Mouse (Mus musculus) CH12.LX (cell line): ENCODE data around the gene Sfmbt1. TPM values are rescaled to one million over a fixed set of nuclear protein-coding genes. Genes with fewer than 3 reads are reported as not detected.
A peak's percentile ranks its signal among the peaks of the same experiment; 100 is the strongest.

Source experiments
- DNase-seq: peaks from one replicate; pipeline ENCODE4 v3.0.0-alpha.2; 2013; ENCODE audit errors: extremely low read depth
- H3K27ac ChIP-seq: 2 replicates; pipeline ENCODE4 v1.5.1; 2012; ENCODE audit warnings: low read depth, mild to moderate bottlenecking, control low read depth, moderate library complexity; ENCODE audit not compliant: insufficient read depth
- H3K27me3 ChIP-seq: replicated peaks from 2 replicates; pipeline ENCODE3; 2012; ENCODE audit warnings: inconsistent platforms
- H3K36me3 ChIP-seq, 2 experiments: replicated peaks in 1 of 2; 2 replicates each; pipeline versions ENCODE3 to v1.6.1; 2012; ENCODE audit warnings: inconsistent platforms in 1 of 2, low read length in 1 of 2, mild to moderate bottlenecking in 1 of 2, mixed read lengths in 1 of 2, moderate library complexity in 1 of 2; ENCODE audit not compliant: control insufficient read depth in 1 of 2, insufficient read depth in 1 of 2
- H3K4me1 ChIP-seq, 2 experiments: 2 replicates each; pipeline ENCODE4 v1.6.1; 2012; ENCODE audit warnings: inconsistent platforms in 1 of 2, moderate library complexity in 1 of 2; ENCODE audit not compliant: insufficient read depth in 2 of 2, control insufficient read depth in 1 of 2
- H3K4me2 ChIP-seq: 2 replicates; pipeline ENCODE4 v1.6.1; 2012; ENCODE audit warnings: low read depth, mild to moderate bottlenecking, control low read depth; ENCODE audit not compliant: poor library complexity, insufficient read depth, severe bottlenecking
- H3K4me3 ChIP-seq, 3 experiments: fragments of 150-350 bp in 1 of 3; sonication (generic) in 1 of 3; replicated peaks in 1 of 3; 2 replicates each; pipeline versions ENCODE3 to v1.5.1; 2011 to 2012; ENCODE audit warnings: low read depth in 2 of 3, low read length in 2 of 3, mild to moderate bottlenecking in 2 of 3, moderate library complexity in 2 of 3, control low read depth in 1 of 3, improper control_type of control experiment in 1 of 3, inconsistent platforms in 1 of 3, mixed read lengths in 1 of 3; ENCODE audit not compliant: poor library complexity in 1 of 3
- H3K79me2 ChIP-seq: replicated peaks from 2 replicates; pipeline ENCODE4 v1.6.1; 2012; ENCODE audit warnings: mild to moderate bottlenecking, moderate library complexity; ENCODE audit not compliant: control insufficient read depth, poor library complexity, insufficient read depth, severe bottlenecking; ENCODE audit errors: extremely low read depth
- H3K9ac ChIP-seq: 2 replicates; pipeline ENCODE4 v1.6.1; 2012; ENCODE audit warnings: low read depth, mild to moderate bottlenecking, control low read depth, moderate library complexity; ENCODE audit not compliant: insufficient read depth
- H3K9me3 ChIP-seq: replicated peaks from 2 replicates; pipeline ENCODE3; 2012; ENCODE audit warnings: low read length, inconsistent platforms, mixed read lengths
- BHLHE40 ChIP-seq: IDR thresholded peaks from 2 replicates; pipeline ENCODE4 v1.6.1; 2011; ENCODE audit warnings: mild to moderate bottlenecking, low read depth, low read length, improper control_type of control experiment
- CHD1 ChIP-seq: IDR thresholded peaks from 2 replicates; pipeline ENCODE4 v1.6.1; 2012; ENCODE audit warnings: low read depth, low read length, improper control_type of control experiment, inconsistent platforms
- GABPA ChIP-seq: IDR thresholded peaks from 2 replicates; pipeline ENCODE4 v1.6.1; 2012; ENCODE audit warnings: low read depth, low read length, improper control_type of control experiment, inconsistent platforms; ENCODE audit not compliant: insufficient replicate concordance
- HCFC1 ChIP-seq: IDR thresholded peaks from 2 replicates; pipeline ENCODE4 v1.6.1; 2012; ENCODE audit warnings: low read depth, mild to moderate bottlenecking, inconsistent platforms, low read length, improper control_type of control experiment
- JUN ChIP-seq: IDR thresholded peaks from 2 replicates; pipeline ENCODE4 v1.6.1; 2011; ENCODE audit warnings: low read depth, mild to moderate bottlenecking, low read length, improper control_type of control experiment, moderate library complexity; ENCODE audit not compliant: insufficient read depth
- KAT2A ChIP-seq: IDR thresholded peaks from 2 replicates; pipeline ENCODE4 v1.6.1; 2012; ENCODE audit warnings: low read length, improper control_type of control experiment, inconsistent platforms; ENCODE audit not compliant: insufficient replicate concordance
- MAFK ChIP-seq: IDR thresholded peaks from 2 replicates; pipeline ENCODE4 v1.6.1; 2011; ENCODE audit warnings: low read length, improper control_type of control experiment; ENCODE audit not compliant: insufficient replicate concordance
- MEF2A ChIP-seq: IDR thresholded peaks from 2 replicates; pipeline ENCODE4 v1.6.1; 2014; ENCODE audit warnings: low read depth, mild to moderate bottlenecking, inconsistent platforms, low read length, improper control_type of control experiment, borderline replicate concordance
- MXI1 ChIP-seq: IDR thresholded peaks from 2 replicates; pipeline ENCODE4 v1.6.1; 2011; ENCODE audit warnings: mild to moderate bottlenecking, low read depth, low read length, improper control_type of control experiment
- NRF1 ChIP-seq: IDR thresholded peaks from 2 replicates; pipeline ENCODE4 v1.6.1; 2014; ENCODE audit warnings: low read depth, mild to moderate bottlenecking, inconsistent platforms, low read length, improper control_type of control experiment, moderate library complexity
- PAX5 ChIP-seq: IDR thresholded peaks from 2 replicates; pipeline ENCODE4 v1.6.1; 2012; ENCODE audit warnings: low read length, inconsistent platforms, mixed read lengths
- TCF12 ChIP-seq: IDR thresholded peaks from 2 replicates; pipeline ENCODE4 v1.6.1; 2014; ENCODE audit warnings: low read depth, mild to moderate bottlenecking, inconsistent platforms, low read length, improper control_type of control experiment
- UBTF ChIP-seq: IDR thresholded peaks from 2 replicates; pipeline ENCODE4 v1.6.1; 2012; ENCODE audit warnings: low read depth, mild to moderate bottlenecking, inconsistent platforms, low read length, improper control_type of control experiment, moderate library complexity
- USF1 ChIP-seq: IDR thresholded peaks from 2 replicates; pipeline ENCODE4 v1.6.1; 2014; ENCODE audit warnings: low read depth, mild to moderate bottlenecking, inconsistent platforms, low read length, improper control_type of control experiment
- ZMIZ1 ChIP-seq: IDR thresholded peaks from 2 replicates; pipeline ENCODE4 v1.6.1; 2012; ENCODE audit warnings: low read depth, mild to moderate bottlenecking, inconsistent platforms, low read length, improper control_type of control experiment
- ZNF384 ChIP-seq: IDR thresholded peaks from 2 replicates; pipeline ENCODE4 v1.6.1; 2012; ENCODE audit warnings: low read depth, low read length, improper control_type of control experiment, inconsistent platforms
- dilution Hi-C: fragments of 300-500 bp; cut with MboI; formaldehyde crosslinking; loops from 2 replicates; pipeline ENCODE4 v1.14.3; 2020; ENCODE audit warnings: low sequenced_read_pairs; ENCODE audit not compliant: extremely low pct_unique_long_range_greater_than_20kb, extremely low pct_ligation_motif_present
- in situ Hi-C: fragments of 300-500 bp; cut with MboI; formaldehyde crosslinking; loops from 3 replicates; pipeline ENCODE4 v1.14.3; 2019; ENCODE audit warnings: low sequenced_read_pairs, low pct_ligation_motif_present, low pct_unique_long_range_greater_than_20kb, mixed read lengths
- polyA plus RNA-seq: library from polyadenylated mRNA; unstranded; fragments of >175 nt; gene quantifications from 2 replicates; pipeline ENCODE4 v1.2.1, GENCODE M21; 2012; ENCODE audit warnings: low read depth; ENCODE audit not compliant: insufficient read length
- total RNA-seq, 2 experiments: library from RNA; depleted of rRNA; stranded (reverse); fragments of 300-350 nt in 1 of 2; fragments of >200 nt in 1 of 2; gene quantifications; 2 replicates each; pipeline ENCODE4 v1.2.3; 2012 to 2014

Sfmbt1 gene
- total RNA-seq (2012; rRNA removed) (5.1 and 5.8 TPM in 2 replicates), total RNA-seq (2014; rRNA removed) (2.0 and 2.4 TPM in 2 replicates), polyA plus RNA-seq (5.6 and 6.0 TPM in 2 replicates)

- H3K9ac ChIP-seq: peak within 1 kb of the TSS; percentile 94
- H3K27me3 ChIP-seq: peaks cover 10% of the 10 kb centered on the region
- no peaks in the 10 kb centered on the region for H3K9me3 ChIP-seq
- dilution Hi-C loops: no loop called here
- no peaks in the 10 kb centered on the region for H3K36me3 ChIP-seq
- peaks cover 24% of the 10 kb centered on the region for H3K79me2 ChIP-seq
- H3K4me2 ChIP-seq: peak within 1 kb of the TSS; percentile 42
- H3K4me3 ChIP-seq: peak within 1 kb of the TSS; percentile 47 to 76 (median 75)
- no peak for DNase-seq
- TF ChIP-seq MEF2A (no peak), MXI1 (peak; percentile 13; the same call in 1 of the 2 replicates), CHD1 (no peak), ZNF384 (no peak), UBTF (no peak), JUN (no peak), ZMIZ1 (no peak), PAX5 (no peak), NRF1 (peak; percentile 85), BHLHE40 (peak; percentile 70), USF1 (peak; percentile 29)
- TF ChIP-seq, all 38 proteins: peak for 4
- H3K4me1 ChIP-seq: peaks cover 10 to 18% of the 10 kb centered on the region in 2 experiments; a peak in 3 of 4 replicates
- H3K27ac ChIP-seq: peak within 1 kb of the TSS; percentile 50; the same call in 1 of the 2 replicates
- in situ Hi-C loops: loop anchor here (10.0 kb wide), 1 partner anchor 120 kb away; no protein-coding TSS in a partner anchor
Measured at GRCm38 (mm10) chr14:30714799-30715617, at the start of gene Sfmbt1. Gene Sfmbt1 (plus strand): TSS chr14:30714849.

GRCm38 (mm10) chr14:30666061-30666460, 48.6 kb upstream of the Sfmbt1 start:
- no peak for TF ChIP-seq HCFC1
- no peak for TF ChIP-seq GABPA
- no peak for TF ChIP-seq ZMIZ1
- no peak for TF ChIP-seq MAFK
- TF ChIP-seq PAX5: no peak
- no peak for TF ChIP-seq KAT2A
- TF ChIP-seq ZNF384: no peak
- TF ChIP-seq CHD1: no peak
- no peak for TF ChIP-seq UBTF
- no peak for TF ChIP-seq TCF12
- H3K36me3 ChIP-seq: peaks cover 72 to 96% of the 10 kb centered on the region in 2 experiments
- in situ Hi-C loops (no loop called here), dilution Hi-C loops (no loop called here)
- H3K4me1 ChIP-seq: peaks cover 0 to 16% of the 10 kb centered on the region in 2 experiments; a peak in 2 of 4 replicates
- no peaks in the 10 kb centered on the region for H3K79me2 ChIP-seq
- H3K4me3 ChIP-seq: no peak overlapping the region
- H3K27me3 ChIP-seq: no peaks in the 10 kb centered on the region
- H3K9ac ChIP-seq: no peak overlapping the region
- no peak overlapping the region for H3K27ac ChIP-seq
- H3K9me3 ChIP-seq: no peaks in the 10 kb centered on the region
- H3K4me2 ChIP-seq: no peak overlapping the region
- no peak for DNase-seq
